In genomic region chr12:111891800-111892199, GRCm38 (mm10) we compare ENCODE assay signal across 14 mouse cellular contexts.
"Had no signal": no experiment of that assay in that cellular context is flagged by ENCODE, and none has a peak within 500 bp of the region (broad histone marks: within the 10 kb centered on the region; RNA-seq: fewer than 3 reads in every experiment).

No protein-coding gene starts in this region.

- H3K27ac ChIP-seq: liver, embryonic 12.5 days; lung, embryonic 15.5 days; macrophage; neural tube, embryonic 15.5 days; stomach, postnatal 0 days had no signal

- DNase-seq: kidney, adult 8-10 months; kidney, postnatal 25 days; layer of hippocampus, adult 9-11 months; lung, postnatal 14 days; right cerebral cortex, adult 18-20 months; thymus, postnatal 4 days had no signal

- H3K9me3 ChIP-seq: liver, embryonic 12.5 days; lung, embryonic 15.5 days; megakaryocyte, embryonic 14.5 days; neural tube, embryonic 15.5 days had no signal

- H3K9ac ChIP-seq: liver, embryonic 12.5 days; lung, embryonic 15.5 days; neural tube, embryonic 15.5 days had no signal

- ATAC-seq: intestine, embryonic 16.5 days; liver, embryonic 12.5 days had no signal

- H3K4me2 ChIP-seq: liver, embryonic 12.5 days; lung, embryonic 15.5 days; midbrain, embryonic 11.5 days; neural tube, embryonic 15.5 days had no signal

- H3K36me3 ChIP-seq: liver, embryonic 12.5 days; lung, embryonic 15.5 days; neural tube, embryonic 15.5 days had no signal

- H3K27me3 ChIP-seq: liver, embryonic 12.5 days; lung, embryonic 15.5 days; megakaryocyte, embryonic 14.5 days; neural tube, embryonic 15.5 days had no signal

- H3K4me3 ChIP-seq: liver, embryonic 12.5 days; lung, embryonic 15.5 days; neural tube, embryonic 15.5 days had no signal
